Mouse (Mus musculus) left cerebral cortex, adult 2 months (tissue): ENCODE measurements around the gene Tmem82. TPM values are rescaled to one million over a fixed set of nuclear protein-coding genes. Genes with fewer than 3 reads are reported as not detected.

Experiments
- DNase-seq, 2 experiments: peaks; one replicate each; pipeline ENCODE4 v3.0.0; 2021 to 2022; ENCODE audit warnings: low spot score in 2 of 2, mixed read lengths in 1 of 2; ENCODE audit errors: extremely low spot score in 1 of 2
- H3K27ac ChIP-seq: fragments of 200-600 bp; 2 replicates; pipeline ENCODE4 v1.8.1; 2022
- H3K4me3 ChIP-seq: fragments of 200-600 bp; 2 replicates; pipeline ENCODE4 v1.8.1; 2022
- CTCF ChIP-seq: fragments of 200-600 bp; IDR thresholded peaks from 2 replicates; pipeline ENCODE4 v1.8.1; 2022; ENCODE audit warnings: antibody characterized with exemption, mild to moderate bottlenecking, moderate library complexity
- intact Hi-C: fragments of 180-260 bp; cut with DNase I; formaldehyde crosslinking; loops from one replicate; pipeline ENCODE4 v1.15.1; 2025
- total RNA-seq, 2 experiments: library from RNA; stranded (reverse); gene quantifications; 2 replicates each; pipeline ENCODE4 v1.2.3; 2021

The Tmem82 gene
- total RNA-seq, 2 experiments from 2014 or later, result 0.30 to 1.1 TPM

DNA sequence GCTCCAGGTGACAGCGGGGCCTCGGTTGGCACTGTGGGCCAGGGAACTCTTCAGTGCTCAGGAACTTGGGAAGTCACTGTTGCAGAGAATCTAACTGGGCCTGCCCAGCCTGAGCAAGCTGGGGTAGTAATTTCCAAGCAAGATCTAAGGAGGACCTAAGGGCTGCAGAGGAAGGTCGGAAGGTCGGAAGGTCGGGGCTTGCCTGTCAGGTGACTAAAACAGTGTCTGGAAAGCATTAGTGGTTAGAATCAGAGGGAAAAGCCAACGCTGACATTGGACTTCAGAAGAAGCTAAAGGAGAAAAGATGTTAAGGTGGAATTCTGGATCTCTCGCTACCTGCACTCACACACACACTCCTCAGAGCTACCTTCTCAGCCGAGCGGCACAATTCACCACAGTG, 17.6 kb upstream of the Tmem82 start:
- intact Hi-C loops, result no loop called here
- H3K4me3 ChIP-seq, result no peak overlapping the region
- H3K27ac ChIP-seq, result no peak overlapping the region
- no peak for DNase-seq
- no peak for TF ChIP-seq CTCF

DNA sequence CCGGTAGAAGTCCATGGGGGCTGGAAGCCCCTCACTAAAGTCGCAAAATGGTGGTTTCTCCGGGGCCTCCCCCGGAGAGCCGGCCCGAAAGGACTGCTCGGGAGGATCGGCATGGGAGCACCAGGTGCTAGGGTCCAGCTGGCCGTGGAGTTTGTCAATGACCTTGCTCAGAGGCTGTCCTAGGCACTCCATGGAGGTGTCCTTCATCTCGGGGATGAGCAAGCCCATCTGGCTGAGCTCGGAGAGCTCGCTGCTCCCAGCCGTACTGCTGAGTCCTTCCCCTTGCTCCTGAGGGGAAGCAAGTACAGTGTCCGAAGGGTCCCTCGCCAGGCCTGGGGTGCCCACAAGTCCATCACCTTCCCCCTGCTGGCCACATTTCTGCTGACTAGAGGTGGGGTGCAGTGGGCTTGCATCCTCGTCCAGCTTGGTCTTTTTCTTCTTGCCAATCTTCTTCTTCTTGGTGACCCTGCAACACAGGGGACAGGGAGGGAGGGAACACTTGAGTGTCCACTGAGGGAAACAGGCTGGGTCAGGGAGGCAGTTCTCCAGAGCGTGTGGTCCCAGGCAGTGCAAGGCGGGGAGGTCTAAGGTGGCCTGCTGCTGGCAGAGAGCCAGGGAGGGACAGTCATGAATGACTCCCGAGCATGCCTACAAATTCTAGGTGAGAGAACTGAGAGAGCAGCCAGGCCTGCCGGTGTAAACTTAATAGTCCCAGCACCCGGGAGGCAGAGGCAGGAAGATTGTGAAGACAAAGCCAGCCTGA, 13.9 kb upstream of the Tmem82 start:
- no peak overlapping the region for H3K4me3 ChIP-seq
- intact Hi-C loops, result no loop called here
- TF ChIP-seq CTCF, result no peak
- H3K27ac ChIP-seq, result no peak overlapping the region
- DNase-seq, result no peak

DNA sequence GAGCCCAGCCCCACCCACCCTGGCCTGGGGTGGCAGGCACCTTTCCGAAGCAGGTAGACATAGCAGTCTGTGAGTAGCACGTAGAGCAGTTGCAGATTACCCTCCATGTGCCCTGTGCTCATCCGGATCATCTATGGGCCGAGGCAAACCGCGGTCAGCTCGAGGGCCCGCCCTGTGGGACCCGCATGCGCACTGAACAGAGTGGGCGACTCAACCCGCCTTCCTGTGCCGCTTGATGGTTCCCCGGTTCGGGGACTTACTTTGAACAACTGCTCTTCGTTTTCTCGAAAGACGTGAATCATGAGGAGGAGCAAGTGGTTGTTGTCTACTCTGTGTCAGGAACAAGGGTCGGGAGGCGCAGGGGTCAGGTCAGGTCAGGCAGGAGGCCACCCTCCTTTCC, 12.8 kb upstream of the Tmem82 start:
- DNase-seq, result no peak
- TF ChIP-seq CTCF, result no peak
- H3K27ac ChIP-seq, result no peak overlapping the region
- intact Hi-C loops, result no loop called here
- no peak overlapping the region for H3K4me3 ChIP-seq

DNA sequence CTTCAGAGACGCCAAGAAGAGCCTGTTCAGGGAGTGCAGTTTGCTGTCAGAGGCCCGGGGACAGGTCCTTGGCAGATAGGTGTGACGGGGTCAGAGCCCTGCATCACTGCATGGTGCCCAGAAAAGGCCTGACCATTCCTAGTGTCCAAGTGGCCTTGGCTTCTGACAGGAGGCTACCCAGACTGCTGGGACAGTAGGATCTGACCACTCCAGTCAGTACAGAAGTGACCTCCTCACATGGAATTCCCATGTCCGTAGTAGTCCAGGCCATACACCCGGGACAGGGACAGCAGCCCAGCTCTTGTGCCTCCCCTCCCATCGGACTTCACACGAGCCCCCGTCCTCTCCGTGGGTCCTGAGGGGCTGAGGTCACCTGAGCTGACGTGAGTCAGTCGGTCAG, 11.6 kb upstream of the Tmem82 start:
- no peak for DNase-seq
- intact Hi-C loops, result no loop called here
- TF ChIP-seq CTCF, result no peak

DNA sequence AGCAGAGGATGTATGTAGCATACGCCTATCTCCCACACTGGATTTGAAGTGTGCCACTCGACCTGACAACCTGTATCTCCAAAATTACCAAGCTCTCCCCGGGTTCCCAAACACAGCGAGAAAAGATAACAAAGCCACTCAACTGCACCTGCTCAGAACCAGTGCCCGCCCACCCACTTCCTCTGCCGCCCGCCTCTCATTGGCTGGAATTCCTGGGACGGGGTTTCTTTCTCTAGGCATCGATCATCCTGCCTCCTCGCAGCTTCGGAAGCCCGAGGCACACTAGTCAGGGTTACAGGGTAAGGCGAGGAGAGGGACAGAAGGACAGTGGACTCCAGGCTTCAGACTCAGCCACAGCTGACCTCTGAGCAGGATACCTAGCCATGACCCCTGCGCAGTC, 10.2 kb upstream of the Tmem82 start:
- H3K27ac ChIP-seq, result no peak overlapping the region
- no peak for DNase-seq
- H3K4me3 ChIP-seq, result no peak overlapping the region
- intact Hi-C loops, result no loop called here
- no peak for TF ChIP-seq CTCF

More for the DNA sequence above, 11.6 kb upstream of the Tmem82 start:
- H3K4me3 ChIP-seq, result no peak overlapping the region
- H3K27ac ChIP-seq, result no peak overlapping the region

DNA sequence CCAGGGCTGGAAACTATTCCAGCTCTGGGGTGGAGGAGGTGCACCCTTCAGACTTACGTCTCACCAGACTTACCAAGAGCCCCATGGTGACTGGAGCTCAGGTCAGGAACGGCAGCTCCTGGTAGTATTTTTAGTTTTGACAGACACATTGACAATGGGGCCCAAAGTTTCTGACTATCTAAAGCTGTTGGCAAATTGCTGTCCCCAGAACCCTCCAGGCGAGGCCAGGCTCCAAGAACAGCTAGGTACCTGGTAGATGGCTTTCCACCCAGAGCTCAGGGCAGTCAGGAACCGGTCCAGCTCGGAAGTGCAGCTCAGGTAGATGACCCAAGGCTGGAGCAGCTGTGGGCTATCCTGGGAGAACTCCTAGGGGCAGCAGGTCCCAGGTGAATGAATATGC, 9.1 kb upstream of the Tmem82 start:
- no peak overlapping the region for H3K4me3 ChIP-seq
- intact Hi-C loops, result no loop called here
- no peak overlapping the region for H3K27ac ChIP-seq
- no peak for TF ChIP-seq CTCF
- no peak for DNase-seq

DNA sequence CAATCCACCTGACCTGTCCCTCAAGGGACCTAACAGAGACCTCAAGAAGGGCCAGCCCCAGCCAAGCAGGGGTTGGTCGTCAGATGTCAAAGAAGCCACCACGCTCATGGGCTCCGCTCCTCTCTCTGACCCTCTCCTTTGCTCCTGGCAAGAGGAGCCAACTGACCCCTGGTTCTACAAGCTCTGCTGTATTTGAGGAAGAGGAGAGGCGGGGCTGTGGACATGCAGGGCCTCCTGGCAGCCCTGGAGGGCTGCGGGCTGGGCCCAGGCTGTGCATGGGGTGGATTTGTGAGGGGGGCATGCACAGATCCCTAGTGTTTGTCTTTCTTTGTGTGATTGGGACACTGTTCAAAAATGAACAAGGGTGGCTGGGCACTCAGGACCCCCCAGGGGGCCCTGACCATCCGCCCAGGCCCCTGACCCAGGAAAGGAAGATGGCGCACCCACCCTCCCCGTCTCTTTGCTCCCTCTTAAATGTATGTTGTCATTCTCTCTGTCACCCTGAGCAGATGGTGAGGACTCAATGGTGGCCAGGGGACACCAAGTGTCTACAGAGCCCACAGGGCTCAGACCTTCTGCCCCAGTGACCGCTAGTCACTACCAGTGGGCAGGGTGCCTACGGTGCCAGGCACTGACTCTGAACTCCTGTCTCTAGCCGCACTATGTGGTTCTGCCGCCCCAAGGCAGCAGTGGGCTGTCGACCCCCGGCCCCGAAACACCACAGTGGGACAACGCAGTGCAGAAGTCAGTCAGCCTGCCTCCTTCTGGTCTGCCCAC, 7.5 kb upstream of the Tmem82 start:
- intact Hi-C loops, result no loop called here
- no peak for TF ChIP-seq CTCF
- no peak overlapping the region for H3K27ac ChIP-seq
- DNase-seq, result no peak
- H3K4me3 ChIP-seq, result no peak overlapping the region

DNA sequence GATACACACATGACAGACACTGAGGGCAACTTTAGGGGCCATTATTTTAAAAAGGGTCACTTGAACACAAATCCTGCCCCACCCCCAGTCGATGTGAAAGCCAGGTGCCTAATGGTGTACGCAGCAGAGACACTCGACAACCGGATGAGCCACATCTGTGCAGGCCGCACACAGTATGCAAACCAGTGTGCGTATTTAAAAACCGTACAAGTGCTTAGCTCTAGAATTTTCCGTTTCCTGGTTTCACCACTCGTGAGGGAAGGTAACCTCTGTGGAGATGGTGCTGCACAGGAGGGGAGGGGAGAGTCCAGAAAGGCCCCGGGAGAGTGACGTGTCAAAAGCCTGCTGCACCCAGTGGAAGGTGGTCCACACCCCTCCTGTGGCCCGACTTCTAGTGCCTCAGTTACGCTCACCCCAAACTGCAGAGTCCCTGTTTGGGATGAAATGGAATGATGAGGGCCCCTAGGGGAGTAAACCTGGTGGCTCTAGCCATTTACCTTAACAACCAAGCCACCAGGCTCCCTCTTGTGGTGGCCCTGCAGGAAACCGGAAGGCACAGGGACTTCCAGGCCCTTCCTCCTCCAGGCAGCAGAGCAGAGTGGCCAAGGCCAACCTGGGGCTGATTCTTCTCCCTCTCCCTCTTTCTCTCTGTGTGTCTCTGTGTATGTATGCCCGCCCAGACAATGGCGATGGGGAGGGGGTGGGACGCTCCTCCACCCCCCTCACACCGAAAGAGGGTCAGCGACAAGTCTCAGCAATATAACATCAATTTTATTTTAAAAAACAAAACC, 6.7 kb upstream of the Tmem82 start:
- peak; percentile 63 for TF ChIP-seq CTCF
- H3K4me3 ChIP-seq, result no peak overlapping the region
- DNase-seq, result no peak
- H3K27ac ChIP-seq, result no peak overlapping the region
- intact Hi-C loops, result no loop called here

DNA sequence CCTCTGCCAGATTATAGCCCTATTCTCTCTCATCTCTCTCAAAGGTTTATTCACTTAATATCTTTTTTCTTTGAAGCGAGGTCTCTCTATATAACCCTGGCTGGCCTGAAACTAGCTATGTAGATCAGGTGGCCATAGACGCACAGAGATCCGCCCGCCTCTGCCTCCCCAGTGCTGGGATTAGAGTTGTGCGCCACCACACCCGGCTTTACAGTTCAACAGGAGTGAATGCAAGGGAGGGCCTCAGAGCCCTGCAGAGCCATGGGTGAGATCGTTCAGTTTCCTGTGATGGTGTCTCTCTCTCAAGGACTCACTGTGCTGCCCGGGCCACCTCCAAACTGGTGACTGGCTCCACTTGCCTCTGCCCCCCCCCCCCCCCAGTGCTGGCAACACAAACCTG, 5.7 kb upstream of the Tmem82 start:
- Histone ChIP-seq H3K4me3 (no peak overlapping the region), H3K27ac (no peak overlapping the region)
- no peak for TF ChIP-seq CTCF
- DNase-seq, result no peak
- intact Hi-C loops, result no loop called here

DNA sequence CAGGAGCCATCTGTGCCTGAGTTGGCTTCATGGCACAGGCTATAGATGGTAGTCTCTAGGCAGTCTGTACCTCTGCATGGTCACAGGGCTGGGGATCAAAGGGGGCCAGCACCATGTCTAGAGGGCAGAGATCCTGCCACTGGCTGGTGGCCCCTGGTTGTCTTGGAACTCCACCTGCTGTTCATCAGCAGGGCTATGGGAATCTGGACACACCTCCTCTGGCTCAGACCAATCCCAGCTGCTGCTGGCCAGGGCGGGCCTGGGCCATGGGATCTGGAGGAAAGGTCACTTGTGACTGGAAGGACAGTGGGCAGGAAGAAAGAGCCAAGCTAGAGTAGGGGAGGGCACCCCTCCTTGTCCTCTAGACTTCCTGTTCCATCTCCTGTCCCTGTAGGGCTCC, 5.2 kb upstream of the Tmem82 start, which contains the start of gene Slc25a34:
Slc25a34 (minus strand) TSS at position 156 of the 400 bp plus-strand sequence.
- DNase-seq, result no peak
- no peak within 1 kb of the TSS for H3K4me3 ChIP-seq
- H3K27ac ChIP-seq, result no peak within 1 kb of the TSS
- intact Hi-C loops, result no loop called here
- no peak for TF ChIP-seq CTCF

DNA sequence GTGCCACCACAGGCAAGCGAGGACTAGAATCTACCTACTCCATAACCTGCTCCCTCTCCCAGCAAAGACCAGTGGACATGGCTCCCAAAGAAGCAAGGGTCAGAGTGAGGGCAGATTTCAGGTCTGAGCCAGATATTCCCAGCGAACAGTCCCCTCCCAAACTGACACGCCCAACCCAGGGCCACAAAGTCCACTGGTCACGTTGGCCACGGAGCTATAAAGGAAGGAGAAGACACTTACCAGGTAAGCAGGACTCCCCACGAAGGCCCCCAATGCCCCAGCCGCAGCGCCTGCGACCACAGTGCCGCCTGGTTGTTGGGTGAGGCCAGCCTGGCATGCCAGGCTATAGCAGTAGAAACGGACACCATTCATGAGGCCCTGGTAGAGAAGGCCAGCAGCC, 4.6 kb upstream of the Tmem82 start:
- no peak overlapping the region for H3K4me3 ChIP-seq
- intact Hi-C loops, result no loop called here
- DNase-seq, result no peak
- no peak overlapping the region for H3K27ac ChIP-seq
- no peak for TF ChIP-seq CTCF

DNA sequence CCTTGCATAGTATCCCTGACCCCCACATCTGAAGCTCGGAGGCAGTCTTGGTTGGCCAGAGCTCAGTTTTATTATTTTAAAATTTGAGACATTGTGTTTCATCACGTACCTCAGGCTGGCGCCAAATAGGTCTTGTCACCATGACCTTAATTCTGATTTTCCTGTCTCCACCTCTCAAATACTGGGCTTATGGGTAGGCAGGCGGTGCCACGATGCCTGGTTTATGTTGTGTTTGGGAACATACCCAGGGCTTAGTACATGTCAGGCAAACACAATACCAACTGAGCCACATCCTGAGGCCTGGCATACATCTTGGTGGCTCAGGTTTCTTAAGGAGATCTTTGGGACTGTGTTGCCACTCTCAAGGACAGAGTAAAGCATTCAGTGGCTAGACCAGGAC, 4.1 kb upstream of the Tmem82 start:
- Histone ChIP-seq H3K4me3 (no peak overlapping the region), H3K27ac (no peak overlapping the region)
- TF ChIP-seq CTCF, result no peak
- intact Hi-C loops, result no loop called here
- no peak for DNase-seq
